Mouse (Mus musculus) embryonic facial prominence, embryonic 12.5 days (tissue): Measurements from ENCODE around the gene Fank1. TPM values are rescaled to one million over a fixed set of nuclear protein-coding genes. Genes with fewer than 3 reads are reported as not detected.

Experiments
- ATAC-seq: fragments of 200-750 bp; cut with Nextera tagmentation; 2 replicates; pipeline ENCODE4 v1.8.0; 2017; ENCODE audit not compliant: insufficient number of reproducible peaks, insufficient read depth, low FRiP score, low TSS enrichment
- H3K27ac ChIP-seq: fragments of 300-500 bp; sonication (generic); 2 replicates; pipeline ENCODE4 v1.5.1; 2016; ENCODE audit warnings: mild to moderate bottlenecking
- H3K27me3 ChIP-seq: fragments of 300-500 bp; sonication (generic); 2 replicates; pipeline ENCODE4 v1.6.1; 2016; ENCODE audit warnings: mild to moderate bottlenecking, moderate library complexity
- H3K36me3 ChIP-seq: fragments of 300-500 bp; sonication (generic); 2 replicates; pipeline ENCODE4 v1.6.1; 2016; ENCODE audit warnings: mild to moderate bottlenecking
- H3K4me1 ChIP-seq: fragments of 300-500 bp; sonication (generic); 2 replicates; pipeline ENCODE4 v1.6.1; 2016
- H3K4me2 ChIP-seq: fragments of 300-500 bp; sonication (generic); replicated peaks from 2 replicates; pipeline ENCODE4 v1.6.1; 2016; ENCODE audit warnings: mild to moderate bottlenecking, moderate library complexity
- H3K4me3 ChIP-seq: fragments of 300-500 bp; sonication (generic); 2 replicates; pipeline ENCODE4 v1.5.1; 2016; ENCODE audit warnings: mild to moderate bottlenecking
- H3K9ac ChIP-seq: fragments of 300-500 bp; sonication (generic); 2 replicates; pipeline ENCODE4 v1.6.1; 2016; ENCODE audit warnings: mild to moderate bottlenecking, moderate library complexity
- H3K9me3 ChIP-seq: fragments of 300-500 bp; sonication (generic); 2 replicates; pipeline ENCODE4 v1.6.1; 2016; ENCODE audit warnings: mild to moderate bottlenecking, moderate library complexity
- WGBS: fragments of 180-500 bp; shearing (Covaris S2); methylation state at CpG from one replicate; pipeline ENCODE4 v1.1.7; 2016; 5-methylcytosine and 5-hydroxymethylcytosine counted together
- polyA plus RNA-seq: library from polyadenylated mRNA; unstranded; fragments of >200 nt; fragmentation: Nextera tagmentation; extraction: Ambion mirVana; gene quantifications from 2 replicates; pipeline ENCODE4 v1.2.1, GENCODE M21; 2016

The Fank1 gene
- polyA plus RNA-seq, 1 experiment from 2014 or later, result 0.43 TPM

DNA sequence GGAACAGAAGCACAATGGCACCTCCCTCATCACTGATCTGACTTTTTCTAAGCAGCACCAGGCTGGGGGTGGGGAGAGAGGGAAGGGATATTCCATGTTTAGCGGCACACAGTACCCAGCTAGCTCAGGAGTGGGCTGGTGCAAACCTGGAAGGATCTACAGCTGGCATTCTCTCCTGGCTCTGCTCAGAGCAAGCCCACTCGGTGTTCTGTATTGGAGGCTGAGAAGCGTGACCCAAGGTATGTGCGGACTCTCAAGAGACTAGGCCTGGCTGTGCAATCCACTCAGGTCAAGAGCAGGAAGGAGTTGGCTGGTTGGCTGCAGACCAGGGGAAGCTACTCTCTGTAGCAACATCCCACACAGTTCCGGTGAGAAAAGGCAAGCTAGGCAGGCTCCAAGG is 143.3 kb downstream of the Fank1 start:
- 87% methylated on average over 5 of the region's 5 CpGs for WGBS
- Histone ChIP-seq H3K9ac (no peak overlapping the region), H3K4me1 (no peaks in the 10 kb centered on the region), H3K27me3 (no peaks in the 10 kb centered on the region), H3K36me3 (no peaks in the 10 kb centered on the region), H3K4me3 (no peak overlapping the region), H3K9me3 (no peaks in the 10 kb centered on the region), H3K27ac (no peak overlapping the region), H3K4me2 (no peak overlapping the region)
- no peak for ATAC-seq

DNA sequence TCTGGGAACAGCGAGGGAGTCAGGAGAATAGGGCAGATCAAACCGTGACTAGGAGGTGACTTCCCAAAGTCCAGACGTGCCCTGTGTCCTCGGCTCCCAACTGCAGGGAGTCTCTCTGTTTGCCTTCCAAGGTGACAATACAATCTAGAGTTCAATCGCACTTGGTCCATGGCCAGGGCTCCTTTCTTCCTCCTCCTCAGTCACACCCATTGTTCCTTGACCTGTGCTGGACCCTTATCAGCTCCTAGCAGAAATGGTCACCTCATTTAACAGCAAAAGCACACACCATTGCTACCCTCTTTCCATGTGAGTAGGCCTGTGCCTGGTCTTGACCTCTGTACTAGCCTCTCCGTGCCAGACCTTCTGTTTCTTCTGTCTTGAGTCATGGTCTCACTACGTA is 144.1 kb downstream of the Fank1 start:
- Histone ChIP-seq H3K27me3 (no peaks in the 10 kb centered on the region), H3K27ac (no peak overlapping the region), H3K4me1 (no peaks in the 10 kb centered on the region), H3K4me2 (no peak overlapping the region), H3K4me3 (no peak overlapping the region), H3K9ac (no peak overlapping the region), H3K9me3 (no peaks in the 10 kb centered on the region), H3K36me3 (no peaks in the 10 kb centered on the region)
- WGBS, result 86% methylated on average over 7 of the region's 7 CpGs
- ATAC-seq, result no peak

DNA sequence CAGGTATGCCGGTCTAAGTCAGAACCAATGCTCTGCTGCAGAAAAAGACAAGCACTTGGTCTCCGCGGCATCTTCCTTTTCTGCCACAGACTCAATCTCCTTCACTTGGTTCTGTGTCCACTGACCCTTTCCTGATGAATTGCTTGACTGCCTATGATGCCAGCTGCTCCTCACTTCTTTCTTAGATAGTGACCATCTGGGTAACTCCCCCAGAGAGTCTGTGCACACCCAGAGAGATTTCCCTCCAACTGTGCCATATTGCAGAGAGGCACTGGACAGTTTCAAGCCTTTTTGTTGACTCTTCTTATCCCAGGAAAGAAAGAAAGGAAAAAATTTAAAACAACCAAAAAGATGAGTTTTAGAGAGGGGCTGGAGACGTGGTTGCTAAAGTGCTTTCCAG is 144.6 kb downstream of the Fank1 start:
- Histone ChIP-seq H3K27me3 (no peaks in the 10 kb centered on the region), H3K9ac (no peak overlapping the region), H3K4me3 (no peak overlapping the region), H3K36me3 (no peaks in the 10 kb centered on the region), H3K4me1 (no peaks in the 10 kb centered on the region), H3K4me2 (no peak overlapping the region), H3K27ac (no peak overlapping the region), H3K9me3 (no peaks in the 10 kb centered on the region)
- ATAC-seq, result no peak
- WGBS, result 92% methylated on average over 4 of the region's 4 CpGs

DNA sequence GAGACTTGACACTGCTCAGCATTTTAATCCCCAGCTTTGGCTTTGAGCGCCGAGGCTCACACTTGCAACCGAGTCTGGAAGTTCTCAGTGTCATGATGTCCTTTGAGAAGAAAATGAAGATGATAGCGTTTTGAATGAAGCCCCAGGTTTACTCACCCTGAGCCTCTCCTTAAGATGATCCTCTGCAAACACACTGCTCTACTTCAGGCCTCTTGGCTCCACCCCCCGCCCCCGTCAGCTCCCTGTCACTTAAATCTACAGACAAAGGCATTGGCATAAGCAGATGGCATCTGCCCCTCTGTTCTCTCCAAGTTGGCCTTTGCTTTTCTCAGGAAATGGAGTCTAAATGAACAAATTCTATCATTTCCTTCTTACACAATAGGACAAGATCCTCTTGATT is 147.3 kb downstream of the Fank1 start:
- H3K36me3 ChIP-seq, result no peaks in the 10 kb centered on the region
- no peak overlapping the region for H3K4me3 ChIP-seq
- ATAC-seq, result no peak
- H3K27ac ChIP-seq, result no peak overlapping the region
- H3K4me1 ChIP-seq, result no peaks in the 10 kb centered on the region
- H3K9me3 ChIP-seq, result no peaks in the 10 kb centered on the region
- H3K9ac ChIP-seq, result no peak overlapping the region
- WGBS, result 68% methylated on average over 6 of the region's 6 CpGs
- H3K4me2 ChIP-seq, result no peak overlapping the region
- H3K27me3 ChIP-seq, result no peaks in the 10 kb centered on the region

DNA sequence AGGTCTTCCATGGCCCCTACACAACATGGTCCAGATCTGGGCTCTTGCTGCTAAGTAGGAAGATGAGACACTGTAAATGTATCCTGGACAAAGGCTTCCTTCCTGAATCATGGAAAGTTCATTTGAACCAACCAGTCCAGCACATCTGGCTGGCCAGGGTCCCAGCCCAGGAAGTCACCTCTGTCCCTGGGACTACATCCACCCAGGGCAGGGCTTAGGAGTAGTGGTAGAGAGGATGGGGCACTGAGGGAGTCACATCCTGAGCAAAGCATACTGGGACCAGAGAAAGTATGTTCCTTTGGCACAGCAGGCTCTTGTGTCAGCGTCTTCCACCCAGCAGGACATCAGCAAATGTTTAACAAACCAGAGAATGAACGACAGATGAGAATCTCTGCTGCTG is 149.1 kb downstream of the Fank1 start:
- H3K27ac ChIP-seq, result no peak overlapping the region
- H3K27me3 ChIP-seq, result 0 out of 2 replicates have a peak, but pooled peaks cover 3% of the 10 kb centered on the region
- H3K9me3 ChIP-seq, result no peaks in the 10 kb centered on the region
- H3K4me1 ChIP-seq, result no peaks in the 10 kb centered on the region
- no peak overlapping the region for H3K9ac ChIP-seq
- ATAC-seq, result no peak
- no peak overlapping the region for H3K4me2 ChIP-seq
- 71% methylated on average over 2 of the region's 2 CpGs for WGBS
- H3K36me3 ChIP-seq, result no peaks in the 10 kb centered on the region
- H3K4me3 ChIP-seq, result no peak overlapping the region

DNA sequence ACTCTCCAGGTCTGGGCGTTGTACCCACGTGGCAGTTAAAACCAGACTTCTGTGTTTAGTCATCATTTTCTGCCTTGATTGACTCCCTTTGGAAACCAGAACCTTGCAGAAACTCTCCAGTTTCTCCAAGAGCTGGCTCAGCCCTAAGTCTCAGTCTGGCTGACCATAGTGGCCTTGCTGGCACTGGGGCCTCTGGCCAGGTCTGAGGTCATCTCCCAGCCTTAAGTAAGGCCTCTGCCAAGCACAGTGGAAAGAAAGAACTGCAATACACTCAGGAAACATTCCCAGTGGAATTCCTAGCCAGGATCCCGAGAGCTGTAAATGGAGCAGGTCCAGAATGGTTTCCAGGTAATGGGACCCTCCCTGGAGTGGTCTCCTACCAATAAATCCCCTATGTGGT is 152.3 kb downstream of the Fank1 start:
- Histone ChIP-seq H3K4me3 (no peak overlapping the region), H3K9ac (no peak overlapping the region), H3K27ac (no peak overlapping the region), H3K36me3 (no peaks in the 10 kb centered on the region), H3K4me2 (no peak overlapping the region), H3K27me3 (peaks cover 8% of the 10 kb centered on the region; the same call in 1 of the 2 replicates), H3K4me1 (peaks cover 12% of the 10 kb centered on the region), H3K9me3 (no peaks in the 10 kb centered on the region)
- ATAC-seq, result no peak
- 83% methylated on average over 3 of the region's 3 CpGs for WGBS

Other genes starting within 250 kb of the Fank1 start
- not detected in 2 replicates for gene Tex36, start 174.7 kb upstream of the Fank1 start, polyA plus RNA-seq
- gene Edrf1, start 139.3 kb upstream of the Fank1 start, polyA plus RNA-seq, result 25.4 and 29.8 TPM in 2 replicates
- 0.12 TPM in 1 of 2 replicates, not detected in the other for gene Mmp21, start 96.8 kb upstream of the Fank1 start, polyA plus RNA-seq
- gene Bccip, start 67.5 kb upstream of the Fank1 start, polyA plus RNA-seq, result 189 and 201 TPM in 2 replicates
- 35.6 and 38.2 TPM in 2 replicates for gene Uros, start 66.8 kb upstream of the Fank1 start, polyA plus RNA-seq
- gene Dhx32, start 5.9 kb downstream of the Fank1 start, polyA plus RNA-seq, result 27.3 and 28.3 TPM in 2 replicates